Mouse (Mus musculus): ENCODE measurements around the gene Camkk2. TPM values are rescaled to one million over a fixed set of nuclear protein-coding genes. Genes with fewer than 3 reads are reported as not detected.

Camkk2 gene
- polyA plus RNA-seq, 1 experiment from 2014 or later = 62.7 TPM

DNA sequence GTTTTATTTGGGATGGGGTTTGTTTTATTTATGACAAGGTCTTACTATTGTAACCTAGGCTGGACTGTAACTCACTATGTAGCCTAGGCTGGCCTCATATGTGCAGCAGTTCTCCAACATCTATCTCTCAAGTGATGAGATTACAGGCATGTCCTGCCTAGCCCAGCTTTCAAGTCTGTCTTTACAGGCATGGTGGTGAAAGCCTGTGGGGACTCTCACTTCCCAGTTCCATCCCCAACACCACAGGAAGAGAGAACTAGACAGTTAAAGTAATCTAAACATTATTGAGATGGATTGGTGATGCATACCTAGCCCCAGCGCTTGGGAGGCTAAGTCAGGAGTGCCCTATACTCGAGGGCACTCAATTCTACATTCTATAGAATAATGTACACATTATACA, 9.5 kb upstream of the Camkk2 start:
- 91% methylated on average over 2 of the region's 2 CpGs for WGBS

DNA sequence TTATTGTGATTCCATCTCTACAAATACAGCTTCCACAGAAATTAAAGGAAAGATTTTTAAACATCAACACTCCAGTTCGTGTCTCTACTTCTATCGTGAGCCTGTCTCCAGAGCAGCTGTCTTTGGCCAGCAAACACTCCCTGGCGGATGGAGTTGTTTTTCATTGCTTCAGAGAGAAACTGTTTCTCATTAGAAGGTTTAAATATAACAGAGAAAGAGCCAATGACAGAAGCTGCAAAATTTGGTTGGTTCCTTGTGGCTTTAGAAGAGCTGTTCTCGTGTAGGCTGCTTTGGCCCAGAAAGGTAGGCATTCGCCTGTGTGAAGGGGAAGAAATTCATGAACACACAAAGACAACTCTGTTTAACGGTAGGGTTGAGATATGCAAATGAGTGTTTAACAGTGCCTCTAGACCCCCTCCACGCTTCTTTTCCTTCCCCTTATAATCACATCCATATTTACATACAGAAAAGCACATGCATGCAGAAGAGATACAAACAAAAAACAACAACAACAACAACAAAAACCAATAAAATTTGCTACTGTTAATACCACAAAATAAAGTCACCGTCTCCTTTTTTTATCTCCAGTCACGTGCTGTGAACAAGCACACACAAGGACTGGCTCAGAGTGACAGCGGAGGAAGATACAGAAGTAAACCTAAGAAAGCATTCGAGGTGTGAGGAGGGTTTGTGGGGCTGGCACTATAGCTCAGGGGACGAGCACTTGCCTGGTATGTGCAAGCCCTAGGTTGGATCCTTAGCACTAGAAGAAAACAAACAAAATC, 7.0 kb upstream of the Camkk2 start:
- no peak for ATAC-seq (ENCODE audit: low read depth)
- Histone ChIP-seq H3K9ac (replicated peaks; ENCODE audit: low read depth, low read length) (no peak overlapping the region), H3K27me3 (ENCODE audit: control insufficient read depth, insufficient read depth, low read length) (no peaks in the 10 kb centered on the region), H3K27ac (ENCODE audit: low read depth, low read length) (no peak overlapping the region), H3K4me2 (ENCODE audit: low read depth, low read length) (no peak overlapping the region), H3K4me3 (ENCODE audit: low read depth, low read length) (no peak overlapping the region), H3K36me3 (ENCODE audit: control insufficient read depth, insufficient read depth, low read length) (peaks cover 29% of the 10 kb centered on the region), H3K4me1 (ENCODE audit: control insufficient read depth, insufficient read depth, low read length) (no peaks in the 10 kb centered on the region), H3K9me3 (ENCODE audit: control insufficient read depth, low read length) (no peaks in the 10 kb centered on the region)
- WGBS = 71% methylated on average over 12 of the region's 12 CpGs

More for the DNA sequence above, 9.5 kb upstream of the Camkk2 start:
- no peak overlapping the region for H3K4me2 ChIP-seq (ENCODE audit: low read depth, low read length)
- no peak overlapping the region for H3K9ac ChIP-seq (replicated peaks; ENCODE audit: low read depth, low read length)
- no peak overlapping the region for H3K4me3 ChIP-seq (ENCODE audit: low read depth, low read length)
- H3K36me3 ChIP-seq (ENCODE audit: control insufficient read depth, insufficient read depth, low read length) = peaks cover 48% of the 10 kb centered on the region
- no peaks in the 10 kb centered on the region for H3K27me3 ChIP-seq (ENCODE audit: control insufficient read depth, insufficient read depth, low read length)
- H3K9me3 ChIP-seq (ENCODE audit: control insufficient read depth, low read length) = no peaks in the 10 kb centered on the region
- ATAC-seq (ENCODE audit: low read depth) = no peak
- H3K4me1 ChIP-seq (ENCODE audit: control insufficient read depth, insufficient read depth, low read length) = no peaks in the 10 kb centered on the region
- no peak overlapping the region for H3K27ac ChIP-seq (ENCODE audit: low read depth, low read length)

DNA sequence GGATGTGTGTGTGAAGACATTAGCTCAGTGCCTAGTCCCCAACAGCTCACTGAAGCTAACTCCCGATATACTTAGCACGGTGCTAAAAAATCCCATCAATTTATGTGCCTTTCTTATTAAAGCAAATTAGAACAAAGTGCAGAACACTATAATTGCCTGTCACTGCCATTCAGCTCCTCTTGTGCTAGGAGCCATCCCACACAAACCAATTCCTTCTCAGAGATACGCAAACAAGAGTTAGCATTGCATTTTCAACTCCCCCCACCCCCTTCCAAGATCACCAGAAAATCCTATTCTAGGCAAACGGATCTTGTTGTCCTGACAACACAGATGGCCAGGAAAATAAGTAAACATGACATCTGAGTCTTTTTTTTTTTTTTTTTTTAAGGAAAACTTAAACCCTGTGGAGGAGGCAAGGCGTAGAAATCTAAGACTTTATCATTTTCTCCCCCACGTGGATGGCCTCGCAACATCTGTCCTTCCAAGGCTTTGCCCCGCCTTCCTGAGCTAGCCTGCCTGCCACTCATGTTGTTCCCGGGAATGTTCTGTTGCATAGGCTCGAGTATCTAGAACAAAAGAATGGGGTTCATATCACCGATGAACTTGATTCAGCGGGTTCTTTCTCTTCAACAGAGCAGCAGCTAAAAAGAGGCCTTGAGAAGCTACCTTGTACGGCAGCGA, 4.7 kb upstream of the Camkk2 start:
- 55% methylated on average over 14 of the region's 14 CpGs for WGBS
- no peak for ATAC-seq (ENCODE audit: low read depth)

DNA sequence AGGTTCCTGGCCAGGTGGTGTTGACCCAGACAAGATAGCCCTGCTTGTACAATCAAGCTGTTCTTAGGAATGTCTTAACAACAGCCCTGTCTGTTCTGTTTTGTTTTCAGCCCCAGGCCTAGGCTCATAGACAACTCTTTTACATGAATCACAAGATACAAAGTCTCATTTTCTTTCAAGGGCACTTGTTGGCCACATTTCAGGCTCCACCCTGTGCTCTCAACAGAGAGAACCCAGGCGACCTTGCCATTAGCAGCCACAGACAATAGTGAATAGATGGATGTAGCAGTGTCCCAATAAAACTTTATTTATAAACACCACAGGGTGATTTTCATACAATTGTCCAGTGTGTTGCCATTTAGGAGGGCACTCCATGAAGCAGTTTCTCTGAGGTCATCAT, 2.9 kb upstream of the Camkk2 start:
- ATAC-seq (ENCODE audit: low read depth) = no peak
- no peak overlapping the region for H3K4me2 ChIP-seq (ENCODE audit: low read depth, low read length)
- H3K27me3 ChIP-seq (ENCODE audit: control insufficient read depth, insufficient read depth, low read length) = no peaks in the 10 kb centered on the region
- H3K4me1 ChIP-seq (ENCODE audit: control insufficient read depth, insufficient read depth, low read length) = no peaks in the 10 kb centered on the region; the same call in 1 of the 2 replicates
- no peak overlapping the region for H3K4me3 ChIP-seq (ENCODE audit: low read depth, low read length)
- no peak overlapping the region for H3K9ac ChIP-seq (replicated peaks; ENCODE audit: low read depth, low read length)
- H3K36me3 ChIP-seq (ENCODE audit: control insufficient read depth, insufficient read depth, low read length) = peaks cover 8% of the 10 kb centered on the region
- 23% methylated on average over 1 of the region's 1 CpGs for WGBS
- no peak overlapping the region for H3K27ac ChIP-seq (ENCODE audit: low read depth, low read length)
- H3K9me3 ChIP-seq (ENCODE audit: control insufficient read depth, low read length) = no peaks in the 10 kb centered on the region

More for the DNA sequence above, 4.7 kb upstream of the Camkk2 start:
- Histone ChIP-seq H3K9ac (replicated peaks; ENCODE audit: low read depth, low read length) (no peak overlapping the region), H3K9me3 (ENCODE audit: control insufficient read depth, low read length) (no peaks in the 10 kb centered on the region), H3K4me1 (ENCODE audit: control insufficient read depth, insufficient read depth, low read length) (no peaks in the 10 kb centered on the region), H3K36me3 (ENCODE audit: control insufficient read depth, insufficient read depth, low read length) (peaks cover 24% of the 10 kb centered on the region), H3K4me3 (ENCODE audit: low read depth, low read length) (no peak overlapping the region), H3K4me2 (ENCODE audit: low read depth, low read length) (no peak overlapping the region), H3K27ac (ENCODE audit: low read depth, low read length) (no peak overlapping the region), H3K27me3 (ENCODE audit: control insufficient read depth, insufficient read depth, low read length) (no peaks in the 10 kb centered on the region)

DNA sequence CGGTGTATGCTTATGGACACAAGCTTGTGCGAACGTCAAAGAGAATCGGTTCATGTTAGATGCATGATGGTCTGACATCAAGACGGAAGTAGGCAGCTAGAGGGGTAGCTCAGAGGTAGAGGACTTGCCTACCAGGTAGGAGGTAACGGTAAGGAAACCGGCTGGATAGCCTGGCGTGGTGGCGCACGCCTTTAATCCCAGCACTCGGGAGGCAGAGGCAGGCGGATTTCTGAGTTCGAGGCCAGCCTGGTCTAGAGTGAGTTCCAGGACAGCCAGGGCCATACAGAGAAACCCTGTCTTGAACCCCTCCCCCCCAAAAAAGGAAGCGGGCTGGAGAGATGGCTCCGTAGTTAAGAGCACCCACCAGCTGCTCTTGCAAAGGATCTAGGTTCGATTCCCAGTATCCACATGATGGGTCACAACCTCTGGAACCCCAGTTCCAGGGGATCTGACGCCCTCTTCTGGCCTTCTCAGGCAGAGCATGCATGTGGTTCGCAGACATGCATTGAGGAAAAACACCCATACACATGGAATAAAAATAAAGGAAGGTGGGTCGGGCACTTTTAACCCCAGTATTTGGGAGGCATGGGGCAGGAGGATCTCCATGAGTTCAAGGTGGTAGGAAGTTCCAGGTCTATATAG, 1.7 kb upstream of the Camkk2 start:
- H3K4me2 ChIP-seq (ENCODE audit: low read depth, low read length) = no peak overlapping the region
- no peaks in the 10 kb centered on the region; the same call in 1 of the 2 replicates for H3K36me3 ChIP-seq (ENCODE audit: control insufficient read depth, insufficient read depth, low read length)
- WGBS = 93% methylated on average over 19 of the region's 19 CpGs
- no peak overlapping the region for H3K4me3 ChIP-seq (ENCODE audit: low read depth, low read length)
- H3K4me1 ChIP-seq (ENCODE audit: control insufficient read depth, insufficient read depth, low read length) = no peaks in the 10 kb centered on the region; the same call in 1 of the 2 replicates
- no peaks in the 10 kb centered on the region for H3K9me3 ChIP-seq (ENCODE audit: control insufficient read depth, low read length)
- no peak overlapping the region for H3K27ac ChIP-seq (ENCODE audit: low read depth, low read length)
- no peaks in the 10 kb centered on the region for H3K27me3 ChIP-seq (ENCODE audit: control insufficient read depth, insufficient read depth, low read length)
- no peak overlapping the region for H3K9ac ChIP-seq (replicated peaks; ENCODE audit: low read depth, low read length)
- ATAC-seq (ENCODE audit: low read depth) = no peak

DNA sequence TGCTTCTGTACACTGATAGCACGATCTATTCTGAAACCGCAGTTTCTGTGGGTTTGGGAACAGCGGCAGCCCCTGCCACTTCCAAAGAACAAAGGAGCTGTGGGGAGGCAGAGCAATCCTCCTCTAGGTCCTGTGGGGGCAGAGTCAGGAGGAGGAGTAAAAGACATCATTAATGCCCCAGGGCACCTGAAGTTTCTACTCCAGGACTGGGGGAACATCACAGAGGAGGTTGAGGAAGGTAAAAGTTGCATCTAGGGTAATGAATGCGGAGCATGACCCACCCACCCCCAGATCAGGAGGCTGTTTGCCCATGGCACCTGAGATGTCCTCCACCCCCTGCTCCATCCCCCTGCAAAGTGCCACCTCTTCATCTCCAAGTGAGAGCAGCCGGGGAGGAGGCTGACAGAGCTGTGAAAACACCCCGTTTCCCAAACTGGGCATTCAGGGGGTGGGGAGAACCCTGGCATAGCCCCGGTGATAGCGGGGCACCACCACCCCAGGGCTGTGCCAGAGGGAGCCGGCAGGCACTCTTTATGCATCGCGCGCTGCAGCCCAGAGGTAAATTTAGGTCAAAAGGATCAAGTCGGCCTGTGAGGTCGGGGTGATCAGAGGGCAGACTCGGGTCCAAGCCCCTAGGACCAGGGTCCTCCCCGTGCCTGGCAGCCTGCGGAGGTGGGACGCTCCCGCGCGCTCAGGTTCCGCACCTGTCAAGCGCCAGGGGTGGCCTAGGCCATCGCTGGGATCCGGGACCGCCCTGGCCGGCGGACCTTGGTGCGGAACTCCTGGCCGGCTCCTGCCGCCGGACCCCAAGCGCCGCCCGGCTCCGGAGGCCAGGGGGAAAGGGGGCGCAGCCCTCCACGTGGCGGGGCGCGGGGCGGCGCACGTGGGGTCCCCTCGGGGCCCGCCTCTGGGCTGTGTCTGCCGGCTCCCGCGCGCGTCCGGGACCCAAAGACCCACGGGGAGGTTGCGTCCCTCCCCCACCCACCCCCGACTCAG, 680 bp downstream of the Camkk2 start:
- Histone ChIP-seq H3K4me1 (ENCODE audit: control insufficient read depth, insufficient read depth, low read length) (no peaks in the 10 kb centered on the region; the same call in 1 of the 2 replicates), H3K9me3 (ENCODE audit: control insufficient read depth, low read length) (no peaks in the 10 kb centered on the region), H3K9ac (replicated peaks; ENCODE audit: low read depth, low read length) (peak overlapping the region; percentile 90), H3K27me3 (ENCODE audit: control insufficient read depth, insufficient read depth, low read length) (no peaks in the 10 kb centered on the region), H3K27ac (ENCODE audit: low read depth, low read length) (peak overlapping the region; percentile 16; the same call in 1 of the 2 replicates), H3K36me3 (ENCODE audit: control insufficient read depth, insufficient read depth, low read length) (no peaks in the 10 kb centered on the region), H3K4me3 (ENCODE audit: low read depth, low read length) (peak overlapping the region; percentile 86), H3K4me2 (ENCODE audit: low read depth, low read length) (peak overlapping the region; percentile 89)
- WGBS = 2% methylated on average over 37 of the region's 55 CpGs
- ATAC-seq (ENCODE audit: low read depth) = peak; percentile 71

DNA sequence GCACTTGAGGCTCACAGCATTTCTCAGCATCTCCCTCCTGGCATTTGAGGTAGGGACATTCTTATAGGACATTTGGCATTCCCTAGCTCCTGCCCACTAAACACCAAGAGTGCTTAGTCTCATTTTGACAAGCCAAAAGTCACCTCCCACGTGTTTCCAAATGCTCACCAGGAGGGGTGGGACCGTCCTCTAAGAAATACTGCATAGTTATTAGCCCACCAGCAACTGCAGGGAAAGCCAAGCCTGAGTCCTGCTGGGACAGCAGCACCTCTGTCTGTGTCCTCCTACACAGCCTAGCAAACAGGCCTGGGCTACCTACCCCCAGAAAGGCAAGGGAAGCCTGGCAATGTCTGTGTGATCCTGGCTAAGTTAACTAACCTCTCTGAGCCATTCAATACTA, 1.9 kb downstream of the Camkk2 start:
- Histone ChIP-seq H3K4me3 (ENCODE audit: low read depth, low read length) (no peak overlapping the region), H3K27me3 (ENCODE audit: control insufficient read depth, insufficient read depth, low read length) (no peaks in the 10 kb centered on the region), H3K9ac (replicated peaks; ENCODE audit: low read depth, low read length) (no peak overlapping the region), H3K36me3 (ENCODE audit: control insufficient read depth, insufficient read depth, low read length) (no peaks in the 10 kb centered on the region), H3K4me1 (ENCODE audit: control insufficient read depth, insufficient read depth, low read length) (no peaks in the 10 kb centered on the region; the same call in 1 of the 2 replicates), H3K9me3 (ENCODE audit: control insufficient read depth, low read length) (no peaks in the 10 kb centered on the region), H3K4me2 (ENCODE audit: low read depth, low read length) (0 out of 2 replicates have a peak overlapping the region, but pooled peaks have one; percentile 89), H3K27ac (ENCODE audit: low read depth, low read length) (no peak overlapping the region)
- WGBS = 48% methylated on average over 2 of the region's 2 CpGs
- ATAC-seq (ENCODE audit: low read depth) = no peak

DNA sequence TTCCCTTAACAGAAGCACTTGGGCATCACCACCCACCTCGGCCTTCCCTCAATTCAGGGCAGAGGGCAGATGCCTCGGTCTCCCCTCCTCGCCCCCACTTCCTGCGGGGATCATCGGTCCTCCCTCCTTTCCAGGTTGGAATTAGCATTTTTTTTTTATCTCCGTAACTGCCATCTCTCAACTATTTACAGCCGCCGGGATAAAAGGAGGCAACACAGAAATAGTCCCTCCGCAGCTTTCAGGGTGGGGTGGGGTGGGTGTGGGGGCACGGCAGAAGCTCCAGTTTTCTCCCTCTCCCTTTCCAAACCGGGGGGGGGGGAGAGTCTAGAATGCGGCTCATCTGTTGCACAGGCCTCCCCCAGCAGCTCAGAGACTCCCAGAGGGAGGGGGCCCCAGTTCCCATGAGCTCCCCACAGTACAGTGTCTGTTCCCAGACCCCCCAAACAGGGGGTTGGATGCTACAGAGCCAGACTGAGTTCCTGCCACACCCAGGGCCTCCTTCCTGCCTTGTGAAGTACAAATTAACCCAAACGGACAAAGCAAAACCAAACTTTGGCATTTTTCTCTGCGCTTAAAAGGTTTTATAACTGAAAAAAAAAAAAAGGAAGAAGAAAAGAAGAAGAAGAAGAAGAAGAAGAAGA, 3.4 kb downstream of the Camkk2 start:
- ATAC-seq (ENCODE audit: low read depth) = no peak
- Histone ChIP-seq H3K27me3 (ENCODE audit: control insufficient read depth, insufficient read depth, low read length) (no peaks in the 10 kb centered on the region), H3K36me3 (ENCODE audit: control insufficient read depth, insufficient read depth, low read length) (no peaks in the 10 kb centered on the region), H3K4me2 (ENCODE audit: low read depth, low read length) (no peak overlapping the region), H3K9me3 (ENCODE audit: control insufficient read depth, low read length) (no peaks in the 10 kb centered on the region), H3K4me1 (ENCODE audit: control insufficient read depth, insufficient read depth, low read length) (peaks cover 3% of the 10 kb centered on the region; the same call in 1 of the 2 replicates), H3K4me3 (ENCODE audit: low read depth, low read length) (no peak overlapping the region), H3K9ac (replicated peaks; ENCODE audit: low read depth, low read length) (no peak overlapping the region), H3K27ac (ENCODE audit: low read depth, low read length) (no peak overlapping the region)
- WGBS = 77% methylated on average over 14 of the region's 14 CpGs

Data from neural tube, embryonic 14.5 days (tissue).